Mouse (Mus musculus): Measurements from ENCODE around the gene Secisbp2l. TPM values are rescaled to one million over a fixed set of nuclear protein-coding genes. Genes with fewer than 3 reads are reported as not detected.

Gene Secisbp2l
- 6.6 and 8.0 TPM in 2 replicates for polyA plus RNA-seq (2016; fragmentation: Nextera tagmentation; extraction: Ambion mirVana)

DNA sequence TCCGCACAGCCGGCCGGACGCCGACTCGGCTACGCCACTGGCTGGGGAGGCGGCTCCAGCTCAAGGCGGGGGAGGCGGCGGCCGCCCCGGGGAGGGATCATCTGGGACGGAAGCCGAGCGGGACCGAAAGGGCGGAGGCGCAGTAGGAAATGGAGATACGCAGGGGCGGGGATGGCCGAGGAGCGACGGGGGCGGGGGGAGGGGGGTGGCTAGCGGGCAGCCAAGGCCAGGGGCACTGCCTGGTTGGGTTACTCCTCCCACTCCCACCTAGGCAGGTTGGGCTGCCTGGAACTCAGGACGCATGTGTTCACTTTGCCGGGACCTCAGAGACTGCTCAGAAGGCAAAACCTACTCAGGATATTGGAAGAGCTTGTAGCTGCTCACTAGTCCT lies at the start of gene Secisbp2l:
Secisbp2l (minus strand) TSS at position 152 of the 391 bp plus-strand sequence.
- H3K4me1 ChIP-seq: peaks cover 29% of the 10 kb centered on the region
- ATAC-seq: peak; percentile 99
- no peaks in the 10 kb centered on the region for H3K9me3 ChIP-seq (replicated peaks)
- under 1% methylated on average over 28 of the region's 28 CpGs for WGBS (ENCODE audit: insufficient replicate concordance)
- peak within 1 kb of the TSS; percentile 80 for H3K27ac ChIP-seq
- peak within 1 kb of the TSS; percentile 93 for H3K9ac ChIP-seq
- peak within 1 kb of the TSS; percentile 96 for H3K4me3 ChIP-seq
- H3K27me3 ChIP-seq (replicated peaks): 0 out of 2 replicates have a peak, but pooled peaks cover 3% of the 10 kb centered on the region
- H3K4me2 ChIP-seq: peak within 1 kb of the TSS; percentile 79
- 0 out of 2 replicates have a peak, but pooled peaks cover under 1% of the 10 kb centered on the region for H3K36me3 ChIP-seq

DNA sequence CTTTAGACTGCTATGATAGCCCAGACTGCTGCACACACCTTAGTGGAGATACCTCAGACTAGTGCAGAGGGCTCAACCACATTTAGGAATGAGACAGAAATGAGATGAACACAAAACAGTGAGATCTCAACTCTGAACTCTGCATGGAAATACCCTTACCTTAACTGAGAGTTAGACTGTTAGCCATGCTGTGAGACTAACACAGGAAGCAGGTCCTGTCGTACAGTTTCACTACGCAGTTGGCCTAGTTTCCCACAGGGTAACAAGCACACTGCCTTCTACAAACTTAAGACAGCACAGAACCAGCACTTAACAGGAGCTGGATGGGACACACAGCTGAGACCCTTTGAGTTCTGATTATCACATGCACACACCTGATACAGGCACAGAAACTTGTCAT lies 47.3 kb upstream of the Secisbp2l start:
- Histone ChIP-seq H3K4me2 (no peak overlapping the region), H3K4me3 (no peak overlapping the region), H3K4me1 (no peaks in the 10 kb centered on the region), H3K27ac (no peak overlapping the region), H3K9ac (no peak overlapping the region), H3K9me3 (replicated peaks) (no peaks in the 10 kb centered on the region), H3K36me3 (peaks cover 57% of the 10 kb centered on the region), H3K27me3 (replicated peaks) (no peaks in the 10 kb centered on the region)
- 84% methylated on average over 2 of the region's 2 CpGs for WGBS (ENCODE audit: insufficient replicate concordance)
- no peak for ATAC-seq

DNA sequence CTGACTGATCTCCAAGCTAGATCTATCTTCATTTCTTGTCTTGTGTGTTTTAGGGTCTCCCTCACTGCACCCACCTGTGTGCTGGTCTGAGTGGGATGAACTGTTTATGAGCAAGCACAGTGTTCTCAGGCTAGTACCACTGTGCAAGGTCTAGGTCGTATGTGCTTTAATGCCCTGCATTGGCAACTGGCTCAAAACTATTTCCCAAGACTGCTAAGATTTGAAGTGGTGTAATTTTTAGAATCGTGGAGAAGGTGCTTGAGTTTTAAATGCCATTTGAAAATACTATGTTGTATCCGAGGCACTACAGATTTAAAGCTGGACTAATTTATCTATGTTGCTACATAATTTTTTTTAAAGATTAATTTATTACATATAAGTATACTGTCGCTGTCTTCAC lies 45.2 kb upstream of the Secisbp2l start:
- no peaks in the 10 kb centered on the region for H3K9me3 ChIP-seq (replicated peaks)
- no peak overlapping the region for H3K4me2 ChIP-seq
- H3K27ac ChIP-seq: no peak overlapping the region
- no peaks in the 10 kb centered on the region for H3K4me1 ChIP-seq
- no peak for ATAC-seq
- H3K36me3 ChIP-seq: peaks cover 38% of the 10 kb centered on the region
- H3K9ac ChIP-seq: no peak overlapping the region
- 84% methylated on average over 4 of the region's 4 CpGs for WGBS (ENCODE audit: insufficient replicate concordance)
- H3K27me3 ChIP-seq (replicated peaks): no peaks in the 10 kb centered on the region
- H3K4me3 ChIP-seq: no peak overlapping the region

DNA sequence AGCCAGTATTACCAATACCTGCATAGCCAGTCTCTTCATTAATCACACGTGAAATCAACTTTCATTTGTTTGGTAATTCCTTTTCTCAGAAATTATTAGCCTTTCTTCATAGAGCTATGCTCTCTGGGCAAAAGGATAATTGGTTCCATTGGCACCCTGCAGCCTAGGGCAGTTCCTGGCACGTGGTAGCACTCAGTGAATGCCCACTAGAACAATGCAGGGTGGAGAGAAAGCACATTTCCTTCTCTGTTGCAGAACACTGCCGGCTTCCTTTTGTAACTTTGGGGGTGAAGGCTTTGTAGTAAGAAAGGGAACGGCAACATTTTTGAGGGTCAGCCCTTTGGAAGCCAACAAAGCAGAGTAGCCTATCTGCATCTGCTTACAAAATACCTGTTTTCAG lies 43.5 kb upstream of the Secisbp2l start:
- Histone ChIP-seq H3K4me3 (no peak overlapping the region), H3K36me3 (peaks cover 22% of the 10 kb centered on the region), H3K4me2 (no peak overlapping the region), H3K9ac (no peak overlapping the region), H3K4me1 (no peaks in the 10 kb centered on the region), H3K27ac (no peak overlapping the region), H3K27me3 (replicated peaks) (no peaks in the 10 kb centered on the region), H3K9me3 (replicated peaks) (no peaks in the 10 kb centered on the region)
- ATAC-seq: no peak
- 72% methylated on average over 4 of the region's 4 CpGs for WGBS (ENCODE audit: insufficient replicate concordance)

DNA sequence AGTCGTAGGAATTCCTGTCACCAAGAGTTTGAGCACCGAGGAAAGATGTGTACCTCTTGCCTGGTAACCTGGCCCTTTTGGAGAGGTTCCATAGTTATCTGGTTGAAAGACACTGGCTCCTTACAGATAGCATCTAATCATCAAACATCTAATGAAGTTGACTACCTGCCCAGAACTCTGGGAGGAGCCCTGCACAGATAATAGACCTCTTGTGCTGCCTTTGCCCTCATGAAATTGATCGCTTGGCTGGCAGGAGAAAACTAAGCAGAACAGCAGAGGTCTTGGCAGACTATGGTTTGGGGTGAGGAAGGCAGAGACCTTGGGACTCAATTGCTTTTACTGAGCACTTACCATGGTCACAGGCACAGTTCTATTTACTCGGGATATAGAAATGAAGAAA lies 37.7 kb upstream of the Secisbp2l start:
- Histone ChIP-seq H3K4me1 (no peaks in the 10 kb centered on the region), H3K4me3 (no peak overlapping the region), H3K27ac (no peak overlapping the region), H3K9me3 (replicated peaks) (no peaks in the 10 kb centered on the region), H3K36me3 (no peaks in the 10 kb centered on the region), H3K9ac (no peak overlapping the region), H3K4me2 (no peak overlapping the region), H3K27me3 (replicated peaks) (0 out of 2 replicates have a peak, but pooled peaks cover 3% of the 10 kb centered on the region)
- ATAC-seq: no peak
- WGBS (ENCODE audit: insufficient replicate concordance): 69% methylated on average over 4 of the region's 4 CpGs

DNA sequence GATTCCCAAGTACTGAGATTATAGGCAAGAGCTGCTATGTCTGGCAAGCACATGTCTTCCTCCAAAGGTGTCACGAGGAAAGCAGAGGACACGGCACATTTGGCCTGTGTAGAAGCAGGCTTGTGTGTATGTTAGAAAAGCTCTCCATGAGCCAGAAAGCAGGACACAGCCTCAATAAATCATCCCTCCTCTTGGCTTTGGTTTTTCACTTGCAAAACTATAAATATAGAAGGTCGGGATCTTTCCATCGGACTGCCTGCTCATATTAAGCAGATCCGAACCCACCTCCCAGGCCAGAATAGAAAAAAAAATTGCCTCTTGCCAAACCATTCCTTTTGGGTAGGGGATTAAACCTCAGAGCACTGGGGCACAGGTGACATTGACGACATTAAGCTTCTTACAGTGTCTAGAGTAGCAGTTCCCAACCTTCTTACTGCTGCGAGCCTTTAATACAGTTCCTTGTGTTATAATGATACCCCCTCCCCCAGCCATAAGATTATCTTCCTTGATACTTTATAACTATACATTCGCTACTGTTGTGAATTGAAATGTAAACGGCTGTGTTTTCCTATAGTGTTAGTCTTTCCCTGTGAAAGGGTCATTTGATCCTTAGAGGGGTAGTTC lies 31.4 kb upstream of the Secisbp2l start:
- Histone ChIP-seq H3K9ac (no peak overlapping the region), H3K36me3 (no peaks in the 10 kb centered on the region), H3K4me3 (no peak overlapping the region), H3K27ac (no peak overlapping the region), H3K4me1 (no peaks in the 10 kb centered on the region; the same call in 1 of the 2 replicates), H3K4me2 (no peak overlapping the region), H3K9me3 (replicated peaks) (no peaks in the 10 kb centered on the region), H3K27me3 (replicated peaks) (no peaks in the 10 kb centered on the region)
- ATAC-seq: no peak
- 65% methylated on average over 9 of the region's 9 CpGs for WGBS (ENCODE audit: insufficient replicate concordance)

DNA sequence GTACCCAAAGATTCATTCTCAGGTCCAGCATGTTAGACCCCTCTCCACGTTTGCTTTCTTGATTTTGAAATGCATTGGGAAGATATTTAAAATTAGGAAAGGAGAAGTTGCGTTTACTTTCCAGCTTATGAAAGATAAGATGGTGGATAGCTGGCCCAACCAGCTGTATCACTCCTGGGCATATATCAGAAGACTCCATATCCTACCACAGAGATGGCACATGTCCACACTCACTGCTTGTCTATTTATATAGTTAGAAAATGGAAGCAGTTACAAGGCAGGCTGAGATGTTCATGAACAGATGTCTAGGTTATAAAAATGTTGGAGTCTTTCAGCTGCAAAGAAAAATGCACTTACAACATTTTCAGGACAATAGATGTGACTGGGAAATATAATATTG lies 28.7 kb upstream of the Secisbp2l start:
- Histone ChIP-seq H3K9ac (no peak overlapping the region), H3K4me1 (no peaks in the 10 kb centered on the region; the same call in 1 of the 2 replicates), H3K36me3 (no peaks in the 10 kb centered on the region), H3K9me3 (replicated peaks) (no peaks in the 10 kb centered on the region), H3K27me3 (replicated peaks) (no peaks in the 10 kb centered on the region), H3K4me2 (no peak overlapping the region), H3K27ac (no peak overlapping the region), H3K4me3 (no peak overlapping the region)
- WGBS (ENCODE audit: insufficient replicate concordance): 36% methylated on average over 2 of the region's 2 CpGs
- ATAC-seq: no peak

DNA sequence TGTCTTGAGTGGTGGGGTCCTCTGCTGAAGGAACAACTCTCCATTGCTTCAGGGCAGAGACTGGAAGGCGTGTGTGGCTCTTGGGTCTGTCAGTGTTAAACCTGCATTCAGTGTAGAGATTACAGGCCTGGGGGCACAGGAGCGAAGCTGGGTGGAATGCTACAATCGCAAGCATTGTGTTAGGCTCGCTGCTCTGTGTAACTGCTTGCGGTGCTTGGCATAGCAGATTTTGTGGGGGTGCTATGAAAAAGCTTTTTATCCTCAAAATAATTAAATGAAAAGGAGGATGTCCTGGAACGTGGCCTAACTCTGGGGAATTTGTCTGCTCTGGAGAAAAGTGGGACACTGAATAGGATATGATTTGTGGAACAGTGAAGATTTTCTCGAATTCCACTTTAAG lies 26.9 kb upstream of the Secisbp2l start:
- Histone ChIP-seq H3K27ac (no peak overlapping the region), H3K4me1 (no peaks in the 10 kb centered on the region; the same call in 1 of the 2 replicates), H3K4me3 (no peak overlapping the region), H3K9me3 (replicated peaks) (no peaks in the 10 kb centered on the region), H3K27me3 (replicated peaks) (no peaks in the 10 kb centered on the region), H3K4me2 (no peak overlapping the region), H3K9ac (no peak overlapping the region), H3K36me3 (no peaks in the 10 kb centered on the region)
- 72% methylated on average over 7 of the region's 7 CpGs for WGBS (ENCODE audit: insufficient replicate concordance)
- no peak for ATAC-seq

DNA sequence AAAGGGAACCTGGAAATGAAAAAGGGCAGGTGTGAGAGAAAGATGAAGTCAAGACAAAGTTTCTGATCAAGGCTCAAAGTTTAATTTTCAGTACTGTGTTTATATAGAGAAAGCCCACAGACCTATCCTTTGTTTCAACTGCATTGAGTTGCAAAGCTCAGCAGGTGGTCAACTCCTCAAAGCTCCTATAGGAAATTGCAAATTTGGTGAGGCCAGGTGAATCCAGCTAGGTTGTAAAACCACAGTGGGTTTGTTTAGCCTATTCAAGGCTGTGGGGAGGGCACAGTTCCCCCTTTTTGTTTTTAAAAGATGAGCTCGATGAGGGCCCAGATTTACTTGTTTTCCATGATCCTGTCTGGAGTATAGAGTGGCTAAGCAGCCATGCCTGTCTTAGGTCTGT lies 23.2 kb upstream of the Secisbp2l start:
- Histone ChIP-seq H3K27ac (no peak overlapping the region), H3K9ac (no peak overlapping the region), H3K27me3 (replicated peaks) (no peaks in the 10 kb centered on the region), H3K9me3 (replicated peaks) (no peaks in the 10 kb centered on the region), H3K4me2 (no peak overlapping the region), H3K4me1 (no peaks in the 10 kb centered on the region), H3K36me3 (no peaks in the 10 kb centered on the region), H3K4me3 (no peak overlapping the region)
- 42% methylated on average over 1 of the region's 1 CpGs for WGBS (ENCODE audit: insufficient replicate concordance)
- no peak for ATAC-seq

DNA sequence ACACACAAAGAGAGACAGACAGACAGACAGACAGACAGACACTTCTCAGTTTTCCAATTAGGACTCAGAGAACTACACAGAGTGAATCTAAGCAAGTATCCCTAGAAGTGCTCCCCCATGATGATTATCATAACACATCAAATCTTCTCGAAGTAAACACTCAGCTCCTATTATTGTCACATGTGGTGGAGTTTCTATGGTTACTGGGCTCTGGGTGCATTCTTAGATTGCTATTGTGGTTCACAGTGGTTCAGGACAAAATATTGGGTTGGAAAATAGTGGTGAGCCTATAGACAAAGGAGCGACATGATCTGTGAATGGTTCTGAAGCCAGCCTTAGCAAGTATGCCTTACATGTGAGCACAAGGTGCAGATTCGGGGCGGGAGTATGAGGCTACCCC lies 19.3 kb upstream of the Secisbp2l start:
- Histone ChIP-seq H3K27me3 (replicated peaks) (no peaks in the 10 kb centered on the region), H3K4me3 (no peak overlapping the region), H3K4me2 (no peak overlapping the region), H3K36me3 (no peaks in the 10 kb centered on the region), H3K4me1 (no peaks in the 10 kb centered on the region), H3K27ac (no peak overlapping the region), H3K9me3 (replicated peaks) (no peaks in the 10 kb centered on the region), H3K9ac (no peak overlapping the region)
- ATAC-seq: no peak
- 64% methylated on average over 4 of the region's 4 CpGs for WGBS (ENCODE audit: insufficient replicate concordance)

DNA sequence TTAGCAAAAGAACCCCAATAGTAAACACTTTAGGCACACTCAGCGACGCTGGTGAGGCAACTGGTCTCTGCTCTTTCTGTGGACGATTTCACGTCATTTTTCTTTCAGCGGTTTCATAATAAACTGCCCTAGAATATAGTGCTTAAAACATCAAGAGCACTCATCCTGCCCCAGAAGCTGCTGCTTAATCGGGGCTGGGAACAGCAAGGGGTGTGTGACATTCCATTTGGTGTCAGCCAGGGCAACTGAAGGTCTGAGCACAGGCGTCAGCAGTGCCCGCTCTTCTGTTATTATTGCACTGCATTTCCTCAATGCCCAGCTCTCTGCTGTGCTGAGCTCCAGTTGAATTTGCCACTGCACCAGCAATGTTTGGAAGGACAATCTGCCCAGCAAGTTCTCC lies 18.4 kb upstream of the Secisbp2l start:
- Histone ChIP-seq H3K36me3 (no peaks in the 10 kb centered on the region), H3K4me2 (no peak overlapping the region), H3K9ac (no peak overlapping the region), H3K9me3 (replicated peaks) (no peaks in the 10 kb centered on the region), H3K27ac (no peak overlapping the region), H3K4me3 (no peak overlapping the region), H3K4me1 (no peaks in the 10 kb centered on the region), H3K27me3 (replicated peaks) (no peaks in the 10 kb centered on the region)
- ATAC-seq: no peak
- WGBS (ENCODE audit: insufficient replicate concordance): 63% methylated on average over 8 of the region's 8 CpGs

DNA sequence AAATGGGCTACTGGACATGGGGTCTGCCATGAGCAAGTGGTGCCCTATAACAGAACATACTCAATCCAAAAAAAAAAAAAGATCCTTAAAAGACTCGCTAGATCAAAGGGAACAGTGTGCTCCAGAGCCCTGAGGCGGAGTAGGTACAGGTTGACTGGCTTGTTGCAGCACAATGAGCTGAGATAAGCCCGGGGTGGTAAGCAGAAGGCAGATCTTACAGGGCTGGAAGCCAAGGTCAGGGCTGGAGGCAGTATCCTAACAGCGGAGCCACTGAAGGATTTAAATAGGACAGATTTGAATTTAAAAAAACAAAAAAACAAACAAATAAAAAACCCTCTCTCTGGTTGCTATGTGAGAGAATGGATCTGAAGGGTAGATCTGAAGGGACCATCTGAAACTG lies 17.8 kb upstream of the Secisbp2l start:
- H3K4me2 ChIP-seq: no peak overlapping the region
- H3K9me3 ChIP-seq (replicated peaks): no peaks in the 10 kb centered on the region
- no peaks in the 10 kb centered on the region for H3K36me3 ChIP-seq
- H3K4me1 ChIP-seq: no peaks in the 10 kb centered on the region
- H3K9ac ChIP-seq: no peak overlapping the region
- H3K4me3 ChIP-seq: no peak overlapping the region
- no peak for ATAC-seq
- H3K27me3 ChIP-seq (replicated peaks): no peaks in the 10 kb centered on the region
- 60% methylated on average over 4 of the region's 4 CpGs for WGBS (ENCODE audit: insufficient replicate concordance)
- no peak overlapping the region for H3K27ac ChIP-seq

DNA sequence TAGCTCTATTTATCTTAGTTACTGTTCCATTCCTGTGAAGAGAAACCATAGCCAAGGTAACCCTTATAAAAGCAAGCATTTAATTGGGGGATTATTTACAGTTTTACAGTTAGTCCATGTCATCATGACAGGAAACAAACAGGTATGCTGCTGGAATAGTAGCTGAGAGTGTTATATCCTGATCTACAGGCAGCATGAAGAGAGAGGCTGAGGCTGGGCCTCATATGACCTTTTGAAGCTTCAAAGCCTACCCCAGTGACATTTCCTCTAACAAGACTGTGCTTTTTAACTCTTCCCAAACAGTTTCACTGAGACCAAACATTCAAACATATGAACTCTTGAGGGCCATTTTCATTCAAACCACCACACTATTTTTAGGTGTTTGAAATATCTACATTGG lies 15.2 kb upstream of the Secisbp2l start:
- no peak overlapping the region for H3K4me2 ChIP-seq
- H3K27me3 ChIP-seq (replicated peaks): no peaks in the 10 kb centered on the region
- no peaks in the 10 kb centered on the region for H3K4me1 ChIP-seq
- no peak overlapping the region for H3K4me3 ChIP-seq
- H3K9ac ChIP-seq: no peak overlapping the region
- no peak overlapping the region for H3K27ac ChIP-seq
- H3K9me3 ChIP-seq (replicated peaks): no peaks in the 10 kb centered on the region
- ATAC-seq: no peak
- no peaks in the 10 kb centered on the region for H3K36me3 ChIP-seq

All from liver, embryonic 12.5 days (tissue).